Comparison of ENCODE assay signal across 8 mouse cellular contexts in genomic region chr2:28638352-28638751, GRCm38 (mm10). TPM values are rescaled to one million over a fixed set of nuclear protein-coding genes. Genes with fewer than 3 reads are reported as not detected.
DNase-seq lines count a peak whose midpoint lies in the region; ATAC-seq and TF ChIP-seq lines count a peak whose summit lies in the region.
"Had no signal": no experiment of that assay in that cellular context is flagged by ENCODE, and none has a peak within 500 bp of the region (broad histone marks: within the 10 kb centered on the region; RNA-seq: fewer than 3 reads in every experiment).

No protein-coding gene starts in this region.

- H3K36me3 ChIP-seq in intestine, embryonic 16.5 days (ENCODE audit: control insufficient read depth, insufficient read depth, low read length) = no peaks in the 10 kb centered on the region
- no peaks in the 10 kb centered on the region for H3K36me3 ChIP-seq in liver, postnatal 0 days (replicated peaks; ENCODE audit: insufficient read depth, low read length)

- peak overlapping the region; percentile 15; the same call in 1 of the 2 replicates for H3K4me2 ChIP-seq in intestine, embryonic 16.5 days (ENCODE audit: low read depth, low read length)
- H3K4me2 ChIP-seq in liver, postnatal 0 days (ENCODE audit: low read depth, low read length) = peak overlapping the region; percentile 24; the same call in 1 of the 2 replicates

- TF ChIP-seq EP300 in liver, postnatal 0 days (IDR thresholded peaks at IDR 0.05; ENCODE audit: low read depth) = no peak

- H3K9ac ChIP-seq in intestine, embryonic 16.5 days (ENCODE audit: low read depth, low read length) = no peak overlapping the region
- H3K9ac ChIP-seq in liver, postnatal 0 days (replicated peaks) = no peak overlapping the region

- peak; percentile 14 for DNase-seq in urinary bladder, postnatal 14 days (ENCODE audit: low spot score)
- DNase-seq in urinary bladder, postnatal 25 days (ENCODE audit: low spot score) = no peak
- DNase-seq in liver, postnatal 0 days = no peak
- DNase-seq in thymus, postnatal 36 days = no peak
- DNase-seq in adrenal gland, adult (ENCODE audit: inconsistent age in 2 of 2, low spot score in 1 of 2) = no peak
- DNase-seq in T-cell, adult 2 months (ENCODE audit: low spot score) = no peak

- H3K27me3 ChIP-seq in intestine, embryonic 16.5 days (replicated peaks; ENCODE audit: control insufficient read depth, insufficient read depth, low read length) = no peaks in the 10 kb centered on the region
- H3K27me3 ChIP-seq in liver, postnatal 0 days (ENCODE audit: insufficient read depth, low read length) = no peaks in the 10 kb centered on the region

- WGBS in intestine, embryonic 16.5 days = 22% methylated on average over 9 of the region's 9 CpGs
- WGBS in liver, postnatal 0 days (ENCODE audit: insufficient replicate concordance) = 46% methylated on average over 9 of the region's 9 CpGs

- no peak overlapping the region for H3K27ac ChIP-seq in intestine, embryonic 16.5 days (ENCODE audit: low read length)
- H3K27ac ChIP-seq in liver, postnatal 0 days (ENCODE audit: low read depth) = no peak overlapping the region
- H3K27ac ChIP-seq: macrophage had no signal

- TF ChIP-seq CTCF in liver, postnatal 0 days (IDR thresholded peaks at IDR 0.05; ENCODE audit: low read depth) = no peak

- H3K4me1 ChIP-seq in intestine, embryonic 16.5 days (ENCODE audit: control insufficient read depth, insufficient read depth, low read length) = peaks cover 14% of the 10 kb centered on the region
- peaks cover 12% of the 10 kb centered on the region for H3K4me1 ChIP-seq in liver, postnatal 0 days (ENCODE audit: insufficient read depth)

- H3K9me3 ChIP-seq in intestine, embryonic 16.5 days (ENCODE audit: control insufficient read depth, low read length) = no peaks in the 10 kb centered on the region
- H3K9me3 ChIP-seq in liver, postnatal 0 days (ENCODE audit: low read length) = no peaks in the 10 kb centered on the region

- no peak for ATAC-seq in intestine, embryonic 16.5 days
- ATAC-seq in liver, postnatal 0 days = no peak

- H3K4me3 ChIP-seq in intestine, embryonic 16.5 days (ENCODE audit: low read length) = no peak overlapping the region
- no peak overlapping the region for H3K4me3 ChIP-seq in liver, postnatal 0 days (ENCODE audit: low read depth, low read length)

RNA-seq across cellular contexts. Expression of gene Tsc1, which starts 2.7 kb away (rescaled TPM):
- polyA plus RNA-seq in intestine, embryonic 16.5 days (2015; fragmentation: Nextera tagmentation; extraction: Ambion mirVana) = 12.6 and 13.8 TPM in 2 replicates
- 3.7 TPM in 2 replicates for polyA plus RNA-seq in liver, postnatal 0 days (2015; fragmentation: Nextera tagmentation; extraction: Ambion mirVana)

RNA-seq across cellular contexts. Expression of gene Gfi1b, which starts 16.6 kb away (rescaled TPM):
- 1.1 and 2.5 TPM in 2 replicates for polyA plus RNA-seq in intestine, embryonic 16.5 days (2015; fragmentation: Nextera tagmentation; extraction: Ambion mirVana)
- polyA plus RNA-seq in liver, postnatal 0 days (2015; fragmentation: Nextera tagmentation; extraction: Ambion mirVana) = 48.9 and 52.2 TPM in 2 replicates

RNA-seq across cellular contexts. Expression of gene Gtf3c5, which starts 54.8 kb away (rescaled TPM):
- polyA plus RNA-seq in intestine, embryonic 16.5 days (2015; fragmentation: Nextera tagmentation; extraction: Ambion mirVana) = 27.5 and 32.2 TPM in 2 replicates
- 4.5 and 5.8 TPM in 2 replicates for polyA plus RNA-seq in liver, postnatal 0 days (2015; fragmentation: Nextera tagmentation; extraction: Ambion mirVana)

Comparison
In these comparisons a context has a peak if more than half of its experiments do, and no peak if none do; other contexts are left out.
1. RNA of gene Gfi1b, which starts 16.6 kb away (polyA plus RNA-seq): 48.9 to 52.2 TPM in liver, postnatal 0 days; 1.1 to 2.5 TPM in intestine, embryonic 16.5 days; every median in the first group is over 10 times any median in the second.